Mouse (Mus musculus): ENCODE data around the gene Pip5k1b. TPM values are rescaled to one million over a fixed set of nuclear protein-coding genes. Genes with fewer than 3 reads are reported as not detected.

The Pip5k1b gene
- total RNA-seq, 2 experiments from 2014 or later: 17.7 to 19.3 TPM

DNA sequence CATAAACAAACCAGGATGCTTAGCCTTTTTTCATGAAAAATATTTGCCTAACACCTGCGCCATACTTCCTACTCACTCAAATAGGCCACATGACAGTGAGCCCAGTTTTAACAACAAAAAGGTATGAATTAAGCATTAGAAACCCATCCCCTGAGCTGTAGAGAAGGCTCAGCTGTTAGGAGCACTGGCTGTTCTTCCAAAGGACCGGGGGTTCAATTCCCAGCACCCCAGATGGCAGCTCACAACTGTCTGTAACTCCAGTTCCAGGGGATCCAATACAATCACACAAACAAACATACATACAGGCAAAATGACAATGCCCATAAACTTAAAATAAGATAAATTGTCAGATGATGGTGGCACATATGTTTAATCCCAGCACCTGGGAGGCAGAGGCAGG, 5.7 kb downstream of the Pip5k1b start:
- intact Hi-C loops (cut with DNase I): loop anchor here (10.0 kb wide), 1 partner anchor 245 kb away; no protein-coding TSS in a partner anchor

DNA sequence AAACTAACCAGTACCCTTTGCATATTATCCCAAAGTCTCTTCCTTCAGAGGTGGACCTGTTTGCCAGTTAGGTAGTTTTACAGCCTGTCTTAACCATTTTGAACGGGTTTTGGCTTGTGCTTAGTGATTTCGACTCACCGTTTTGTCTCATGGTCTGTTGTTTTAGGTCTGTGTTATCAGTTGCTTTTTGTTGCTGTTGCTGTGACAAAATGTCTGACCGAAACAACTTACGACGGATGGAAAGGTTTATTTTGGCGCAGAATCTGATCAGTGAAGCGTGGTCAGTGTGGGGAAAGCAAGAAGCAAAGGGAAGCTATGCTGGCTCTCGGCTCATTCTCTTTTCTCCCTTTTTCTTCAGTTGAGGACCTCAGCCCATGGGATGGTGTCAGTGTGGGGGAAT, 7.3 kb downstream of the Pip5k1b start:
- no peak for DNase-seq (ENCODE audit: low spot score in 2 of 2)
- intact Hi-C loops (cut with DNase I): no loop called here

More for the DNA sequence above, 5.7 kb downstream of the Pip5k1b start:
- no peak for DNase-seq (ENCODE audit: low spot score in 2 of 2)

DNA sequence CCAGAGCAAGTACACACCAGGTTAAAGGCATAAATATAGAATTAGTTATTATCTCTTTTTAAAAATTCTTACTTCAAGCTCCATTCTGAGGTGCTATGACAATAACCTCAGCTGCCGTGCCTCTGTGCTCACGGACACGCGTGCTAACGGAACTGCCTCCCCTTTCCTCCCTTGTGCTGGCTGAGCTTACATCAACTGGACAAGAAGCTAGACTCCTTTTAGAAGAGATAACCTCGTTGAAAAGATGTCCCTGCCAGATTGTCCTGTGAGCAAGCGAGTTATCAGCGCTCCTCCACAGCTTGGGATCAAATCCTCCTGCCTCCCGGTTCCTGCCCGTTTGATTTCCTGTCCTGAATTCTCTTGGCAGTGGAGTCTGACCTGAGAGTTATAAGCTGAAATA, 9.5 kb downstream of the Pip5k1b start:
- DNase-seq (ENCODE audit: low spot score in 2 of 2): no peak
- intact Hi-C loops (cut with DNase I): no loop called here

DNA sequence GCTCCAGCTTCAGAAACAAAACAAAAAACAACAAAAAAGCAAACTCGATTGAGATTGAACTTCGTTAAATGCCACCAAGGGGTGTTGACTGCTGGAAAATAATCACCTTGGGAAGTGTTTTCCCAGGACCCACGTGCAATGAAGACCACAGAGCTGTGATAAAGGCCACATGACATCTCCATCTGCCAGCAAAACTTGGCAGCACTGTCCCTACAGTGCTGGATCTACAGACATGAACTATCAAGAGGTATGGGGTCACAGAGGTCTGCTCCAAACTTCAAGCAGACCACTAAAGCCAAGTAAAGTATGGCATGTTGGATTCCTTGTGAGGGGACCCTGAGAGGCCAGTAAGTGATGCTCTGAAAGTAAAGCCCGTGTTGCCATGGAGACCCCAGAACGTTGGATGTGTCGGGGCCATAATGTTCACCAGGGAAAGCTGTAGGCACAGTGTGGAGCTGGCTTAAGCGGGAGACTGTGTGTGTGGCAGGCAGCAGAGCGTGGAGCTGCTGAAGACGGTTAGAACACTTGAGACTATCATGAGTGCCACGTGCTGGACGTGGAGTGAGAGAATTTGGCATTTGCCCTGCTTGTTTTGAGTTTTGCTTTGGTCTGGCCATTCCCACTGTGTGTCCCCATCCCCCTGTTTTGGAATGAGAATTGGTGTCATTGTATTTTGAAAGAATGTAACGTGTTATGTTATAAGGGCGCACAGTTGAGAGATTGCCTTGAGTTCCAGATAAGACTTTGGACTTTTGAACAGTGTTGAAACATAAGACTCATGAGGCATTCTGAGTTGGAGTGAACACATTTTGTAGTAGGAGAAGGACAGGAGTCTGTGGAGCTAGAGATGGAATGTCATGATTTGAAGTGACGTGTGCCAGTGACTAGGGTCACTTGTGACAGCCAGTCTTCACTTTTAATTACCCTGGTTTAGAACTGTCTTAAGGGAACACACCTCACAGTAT, 12.0 kb downstream of the Pip5k1b start:
- intact Hi-C loops (cut with DNase I): no loop called here
- no peak for DNase-seq (ENCODE audit: low spot score in 2 of 2)

DNA sequence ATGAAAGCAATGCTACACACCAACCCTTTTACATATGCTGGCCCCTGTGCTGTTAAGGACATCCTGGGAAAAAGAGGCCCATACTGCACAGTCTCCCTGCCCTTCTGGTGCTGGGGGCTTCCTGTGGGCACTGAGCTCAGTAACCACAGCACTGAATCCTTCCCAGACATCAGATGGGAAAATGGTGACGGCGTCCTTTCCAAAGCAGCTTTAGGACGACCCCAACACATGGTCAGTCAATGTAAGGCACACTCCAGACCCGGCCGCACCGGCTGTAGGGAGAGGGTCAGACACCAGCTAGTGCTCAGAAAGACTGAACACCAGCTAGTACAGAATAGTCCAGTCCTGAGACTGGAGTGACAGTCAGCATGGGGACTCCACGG, 13.4 kb downstream of the Pip5k1b start:
- no peak for DNase-seq (ENCODE audit: low spot score in 2 of 2)
- intact Hi-C loops (cut with DNase I): no loop called here

DNA sequence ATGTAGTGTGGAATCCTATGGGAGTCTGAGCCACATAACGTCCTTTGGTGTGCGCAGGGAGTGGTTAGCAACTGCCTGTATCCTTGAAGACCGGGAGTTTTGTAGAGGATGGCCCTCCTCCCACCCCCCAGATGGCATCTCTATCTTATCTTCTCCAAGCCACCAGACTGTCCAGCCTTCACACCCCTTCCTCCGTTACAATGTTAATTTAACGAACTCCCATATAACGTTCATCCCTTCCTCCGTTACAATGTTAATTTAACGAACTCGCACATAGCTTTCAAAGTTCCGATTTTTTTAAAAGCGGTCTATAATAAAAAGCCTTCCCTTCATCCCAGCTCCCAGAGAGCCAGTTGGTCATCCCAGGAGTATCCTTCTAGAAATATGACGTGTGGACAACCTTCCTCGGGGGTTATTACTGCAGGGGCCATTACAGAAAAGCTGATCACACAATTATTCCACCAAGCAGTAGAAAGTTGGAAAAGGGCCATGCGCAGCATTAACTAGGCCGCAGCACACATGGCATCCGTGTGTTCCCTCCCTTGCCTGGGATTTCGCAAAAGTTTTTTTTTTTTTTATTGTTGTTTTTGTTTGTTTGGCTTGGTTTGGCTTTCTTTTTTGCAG, 13.9 kb downstream of the Pip5k1b start:
- intact Hi-C loops (cut with DNase I): no loop called here
- DNase-seq (ENCODE audit: low spot score in 2 of 2): no peak

DNA sequence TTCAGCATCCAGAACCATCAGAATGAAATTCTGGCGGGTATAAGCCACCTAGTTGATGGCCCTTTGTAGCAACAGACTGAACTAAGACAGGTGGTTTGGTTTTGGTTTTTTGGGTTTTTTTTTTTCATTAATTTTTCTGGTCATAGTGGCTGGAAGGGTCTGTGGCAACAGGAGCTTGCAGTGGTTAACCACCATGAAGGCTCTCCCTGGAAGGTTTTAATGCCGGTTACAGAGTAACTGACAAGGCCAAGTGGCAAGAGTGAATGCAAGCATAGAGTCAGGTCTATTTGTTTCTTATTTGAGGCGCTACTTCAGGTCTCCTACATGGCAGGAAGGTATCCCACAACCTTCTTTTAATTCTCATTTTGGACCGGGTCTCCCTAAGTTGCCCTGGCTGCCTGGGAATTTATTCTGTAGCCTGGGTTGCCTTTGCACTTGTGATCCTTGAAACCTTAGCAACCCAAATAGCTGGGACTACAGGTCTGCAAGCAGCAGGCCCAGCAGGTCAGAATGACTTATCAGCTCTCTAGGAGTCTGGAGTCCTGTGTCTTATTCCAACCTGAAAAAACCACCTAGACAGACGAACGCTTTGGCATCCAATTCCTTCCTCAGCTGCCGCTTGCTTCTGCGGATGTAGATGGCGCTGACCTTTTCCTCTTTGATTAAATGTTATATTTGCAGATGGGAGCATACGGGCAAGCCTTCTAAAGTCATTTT, 14.6 kb downstream of the Pip5k1b start:
- intact Hi-C loops (cut with DNase I): no loop called here
- no peak for DNase-seq (ENCODE audit: low spot score in 2 of 2)

DNA sequence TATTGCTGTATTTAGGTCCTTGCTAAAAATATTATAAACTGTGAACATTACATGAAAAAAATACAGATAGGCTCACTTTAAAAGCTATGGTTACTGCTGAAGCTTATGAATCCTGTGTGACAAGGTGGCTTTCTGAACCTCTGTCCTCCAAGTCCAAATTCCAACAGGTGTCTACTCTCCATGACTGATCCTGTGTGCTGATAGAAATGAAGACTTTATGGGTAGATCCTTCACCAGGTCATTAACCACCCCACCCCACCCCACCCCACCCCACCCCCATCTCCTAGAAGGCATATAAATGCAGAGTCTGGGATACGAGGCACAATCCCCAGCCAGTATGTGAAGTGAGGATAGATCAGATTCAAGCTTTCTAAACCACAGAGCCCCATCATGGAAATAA, 16.6 kb downstream of the Pip5k1b start:
- intact Hi-C loops (cut with DNase I): no loop called here

DNA sequence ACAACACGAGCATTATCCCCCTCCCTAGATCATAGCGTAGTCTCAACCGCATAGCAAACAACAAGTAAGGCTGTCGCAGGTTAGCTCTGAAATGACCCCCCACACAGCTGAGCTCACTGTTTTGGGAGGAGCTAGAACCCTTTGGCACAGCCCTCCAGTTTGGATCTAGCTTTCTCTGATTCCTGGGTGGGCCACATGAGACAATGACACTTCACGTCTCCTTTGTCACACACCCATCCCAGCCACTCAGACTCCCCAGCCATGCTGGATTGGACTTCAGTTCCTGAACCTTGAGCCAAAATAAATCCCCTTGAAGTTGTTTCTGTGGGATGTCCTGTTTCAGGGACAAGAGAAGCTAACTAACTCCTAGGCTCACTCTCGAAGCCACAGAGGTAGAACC, 17.5 kb downstream of the Pip5k1b start:
- no peak for DNase-seq (ENCODE audit: low spot score in 2 of 2)
- intact Hi-C loops (cut with DNase I): no loop called here

More for the DNA sequence above, 16.6 kb downstream of the Pip5k1b start:
- no peak for DNase-seq (ENCODE audit: low spot score in 2 of 2)

DNA sequence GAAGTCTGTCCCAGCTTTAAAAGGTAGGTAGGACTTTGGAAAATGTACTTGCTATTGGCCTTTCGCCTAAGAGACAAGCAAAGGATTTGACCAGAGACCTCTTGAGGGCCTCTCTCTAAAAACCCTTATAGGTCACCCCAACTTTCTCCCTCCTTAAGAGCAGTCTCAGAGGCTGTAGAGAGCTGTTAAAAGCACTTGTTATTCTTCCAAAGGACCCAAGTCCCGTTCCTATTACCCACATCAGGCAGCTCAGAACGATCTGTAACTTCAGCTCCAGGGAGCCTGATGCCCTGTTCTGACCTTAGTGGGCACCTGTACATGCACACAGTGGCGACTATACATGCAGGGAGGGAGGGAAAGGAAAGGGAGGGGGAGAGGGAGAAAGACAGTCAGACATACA, 18.0 kb downstream of the Pip5k1b start:
- intact Hi-C loops (cut with DNase I): no loop called here
- no peak for DNase-seq (ENCODE audit: low spot score in 2 of 2)

DNA sequence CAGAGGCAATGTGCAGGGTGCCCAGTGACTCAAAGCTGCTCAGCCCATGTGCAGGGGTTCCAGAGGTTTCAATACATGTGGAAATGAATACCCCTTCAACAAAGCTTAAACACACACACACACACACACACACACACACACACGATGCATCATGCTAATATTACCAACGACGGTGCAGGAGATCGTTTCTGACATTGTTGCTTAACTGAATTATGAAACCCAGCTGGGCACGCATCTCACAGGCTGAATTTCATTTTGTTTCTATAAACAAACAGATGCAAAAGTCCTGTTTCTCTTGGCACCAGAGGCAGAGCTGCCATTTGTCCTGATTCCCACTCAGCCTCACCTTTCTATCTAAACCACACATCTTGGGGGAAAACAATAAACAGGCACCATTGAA, 18.8 kb downstream of the Pip5k1b start:
- intact Hi-C loops (cut with DNase I): no loop called here
- no peak for DNase-seq (ENCODE audit: low spot score in 2 of 2)

DNA sequence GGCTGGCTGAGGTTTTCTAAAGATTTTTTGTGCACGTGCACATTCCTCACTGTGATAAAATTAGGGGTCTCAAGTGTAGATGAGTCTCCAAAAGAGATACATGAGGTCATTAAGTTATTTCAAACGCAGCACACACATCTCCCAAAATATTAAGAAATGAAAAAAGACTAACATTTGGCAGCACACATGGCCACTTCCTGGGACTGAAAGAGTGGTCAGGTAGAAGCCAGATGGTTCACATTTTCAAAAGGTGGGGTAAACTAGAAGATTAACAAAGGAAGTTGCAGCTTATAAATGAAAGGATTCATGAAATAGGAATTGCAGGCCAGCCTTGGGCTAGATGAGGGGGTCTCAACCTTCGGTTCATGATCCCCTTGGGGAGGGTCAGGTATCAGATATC, 19.4 kb downstream of the Pip5k1b start:
- DNase-seq (ENCODE audit: low spot score in 2 of 2): no peak
- intact Hi-C loops (cut with DNase I): no loop called here

DNA sequence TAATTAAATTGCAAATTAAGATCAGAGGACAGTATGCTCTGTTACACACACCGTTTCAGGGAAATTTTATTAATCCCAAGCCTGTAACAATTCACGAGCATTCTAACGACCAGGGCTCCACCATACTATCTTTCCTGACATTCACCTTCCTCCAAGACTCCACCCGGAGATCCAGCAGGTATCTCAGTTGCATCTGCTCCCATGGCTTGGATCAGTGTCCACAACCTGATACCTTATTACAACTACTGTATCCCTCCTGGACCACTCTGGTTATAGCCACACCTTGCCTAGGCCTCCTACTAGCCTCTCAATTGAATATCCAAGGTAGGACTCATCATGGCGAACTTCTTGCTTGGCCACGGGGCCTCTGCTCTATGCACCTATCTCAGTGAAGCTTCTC, 20.5 kb downstream of the Pip5k1b start:
- intact Hi-C loops (cut with DNase I): no loop called here
- DNase-seq (ENCODE audit: low spot score in 2 of 2): no peak

DNA sequence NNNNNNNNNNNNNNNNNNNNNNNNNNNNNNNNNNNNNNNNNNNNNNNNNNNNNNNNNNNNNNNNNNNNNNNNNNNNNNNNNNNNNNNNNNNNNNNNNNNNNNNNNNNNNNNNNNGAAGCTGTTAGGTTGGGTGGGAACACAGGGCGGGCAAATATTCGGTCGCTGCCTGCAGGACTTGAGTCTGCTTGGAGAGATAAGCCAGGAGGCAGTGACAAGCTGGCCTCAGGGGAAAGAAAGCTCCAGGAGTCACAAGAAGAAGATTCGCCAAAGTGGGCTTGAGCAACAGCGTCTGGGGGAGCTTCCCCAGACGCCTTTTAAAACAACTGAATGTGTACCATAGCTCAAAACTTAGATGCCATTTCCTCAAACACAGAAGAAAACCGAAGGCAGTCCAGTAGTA, 20.9 kb downstream of the Pip5k1b start:
- DNase-seq (ENCODE audit: low spot score in 2 of 2): no peak
- intact Hi-C loops (cut with DNase I): no loop called here

DNA sequence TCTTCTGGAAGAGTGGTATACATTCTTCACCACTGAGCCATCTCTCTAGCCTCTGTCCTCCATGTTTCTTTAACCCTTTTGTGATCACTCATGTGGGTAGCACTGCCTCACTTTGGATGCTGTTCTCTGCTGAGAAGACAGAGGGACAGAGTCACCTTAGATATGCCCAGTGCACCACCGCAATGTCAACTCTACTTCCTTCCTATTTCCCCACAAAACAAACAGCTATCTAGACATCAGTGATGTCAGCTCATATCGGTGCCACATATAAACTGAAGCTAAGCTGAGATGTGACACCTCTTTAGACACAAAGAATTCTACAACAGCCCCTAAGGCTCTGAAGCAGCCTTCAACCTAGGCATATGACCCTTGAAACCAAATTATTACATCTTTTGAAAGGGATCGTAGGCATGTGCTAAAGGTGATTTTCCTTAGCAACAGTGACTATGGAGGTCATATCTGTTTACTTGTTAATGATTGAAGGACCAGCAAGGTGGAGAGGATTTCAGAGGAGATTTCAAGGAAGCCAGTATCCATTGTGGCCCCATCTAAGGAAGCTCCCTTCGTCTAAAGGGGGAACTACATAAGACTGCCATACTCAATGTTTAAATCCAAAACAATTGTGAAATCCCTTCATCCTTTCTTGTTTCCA, 26.6 kb downstream of the Pip5k1b start:
- intact Hi-C loops (cut with DNase I): no loop called here
- DNase-seq (ENCODE audit: low spot score in 2 of 2): no peak

DNA sequence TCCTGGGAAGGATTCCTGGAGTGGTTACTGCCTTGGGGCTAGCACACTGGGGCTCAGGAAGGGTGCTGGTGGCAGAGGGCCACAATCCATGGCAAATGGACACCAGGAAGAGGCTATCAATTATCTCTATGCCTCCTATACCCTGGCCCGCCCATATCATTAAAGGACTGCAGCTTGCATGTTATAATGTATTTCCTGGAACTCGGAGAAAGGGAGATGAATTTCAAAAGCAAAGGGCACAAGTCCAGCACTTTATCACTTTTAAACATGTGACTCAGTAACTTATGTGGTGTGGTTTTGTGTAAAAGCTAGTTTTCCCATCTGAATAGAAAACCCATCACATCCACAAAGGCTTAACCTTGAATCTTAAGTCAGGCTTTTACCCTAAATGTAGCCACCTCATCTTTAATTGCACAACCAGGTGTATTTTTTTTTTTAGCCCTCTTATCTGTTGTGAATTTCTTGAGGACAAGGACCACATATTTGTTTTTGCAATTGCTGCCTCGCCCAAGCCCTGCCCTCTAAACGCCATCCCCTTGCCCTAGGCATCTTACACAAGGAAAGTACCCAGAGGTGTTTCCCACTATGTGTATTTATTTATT, 27.4 kb downstream of the Pip5k1b start:
- DNase-seq (ENCODE audit: low spot score in 2 of 2): no peak
- intact Hi-C loops (cut with DNase I): no loop called here

DNA sequence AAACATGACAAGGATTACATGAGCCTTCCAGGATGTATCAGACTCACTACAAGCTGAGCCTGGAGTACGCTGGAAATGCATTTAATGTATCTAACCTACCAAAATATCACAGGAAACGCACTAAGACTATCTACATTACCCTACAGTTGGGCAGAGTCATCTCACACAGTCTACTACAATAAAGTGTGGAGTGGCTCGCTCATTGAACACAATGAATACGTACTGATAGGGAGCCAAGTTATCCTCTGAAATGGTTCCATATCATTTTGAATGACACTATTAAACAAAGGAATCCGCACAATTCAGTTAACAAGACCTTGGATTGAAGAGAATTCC, 28.1 kb downstream of the Pip5k1b start:
- DNase-seq (ENCODE audit: low spot score in 2 of 2): no peak
- intact Hi-C loops (cut with DNase I): no loop called here

DNA sequence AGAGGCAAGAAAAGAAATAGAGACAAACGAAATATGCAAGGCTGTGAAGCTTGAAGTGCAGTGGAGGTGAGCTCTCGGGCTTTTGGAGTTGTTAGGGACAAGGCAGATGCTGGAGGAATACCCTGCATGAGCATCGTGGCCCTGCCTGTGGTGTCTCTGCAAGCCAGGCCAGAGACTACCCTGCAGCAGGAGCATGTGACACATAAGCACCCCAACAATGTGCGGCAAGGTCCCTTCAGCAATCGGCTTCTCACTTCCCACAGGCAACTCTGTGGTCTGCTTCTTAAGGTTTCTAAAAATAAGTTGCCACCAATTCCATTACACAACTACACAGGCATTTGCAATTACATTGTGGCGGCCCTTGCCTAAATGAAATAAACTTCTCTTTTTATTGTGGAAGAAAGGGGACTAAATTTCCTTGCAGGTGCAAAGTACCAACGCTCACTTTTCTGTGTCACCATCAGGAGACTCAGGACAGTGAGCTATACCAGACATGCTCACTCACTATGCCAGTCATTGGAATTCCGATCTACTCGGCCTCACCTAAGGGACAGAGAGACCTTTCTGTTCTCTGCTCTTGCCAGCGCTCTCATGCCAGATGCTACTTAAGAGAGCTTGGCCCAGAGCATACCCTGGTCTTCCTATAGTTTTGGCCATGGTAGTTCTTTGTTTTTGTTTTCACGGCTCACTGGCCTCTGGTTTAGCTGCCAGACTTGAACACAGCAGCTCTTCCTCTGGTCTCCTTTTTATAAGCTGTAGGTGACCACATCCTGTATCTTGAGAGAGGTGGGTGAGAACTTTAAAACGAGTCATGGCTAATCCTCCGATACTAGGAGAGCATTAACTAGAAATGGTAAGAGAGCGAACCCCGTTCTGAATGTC, 28.7 kb downstream of the Pip5k1b start:
- intact Hi-C loops (cut with DNase I): no loop called here
- no peak for DNase-seq (ENCODE audit: low spot score in 2 of 2)

Data from left cerebral cortex, postnatal 14 days (tissue).